Mouse (Mus musculus) heart, embryonic 14.5 days (tissue): ENCODE measurements at regions not wholly inside any gene's neighbourhood (a gene's known extent, or its start where the extent isn't known, plus 50 kb on each side); places are given as distances from the start of the nearest gene placed in this dataset.

ENCODE experiments used
- ATAC-seq: fragments of 200-750 bp; cut with Nextera tagmentation; 2 replicates; pipeline ENCODE4 v1.8.0; 2017; ENCODE audit warnings: low read depth, moderate TSS enrichment; ENCODE audit not compliant: insufficient number of reproducible peaks, insufficient read depth, low FRiP score
- H3K27ac ChIP-seq, 2 experiments: fragments of 200-500 bp in 1 of 2; fragments of 300-500 bp in 1 of 2; sonication (generic) in 1 of 2; replicated peaks in 1 of 2; 2 replicates each; pipeline ENCODE4 v1.5.1; 2012 to 2014; ENCODE audit warnings: low read depth in 2 of 2, low read length in 2 of 2, control low read depth in 1 of 2, mild to moderate bottlenecking in 1 of 2, mixed read lengths in 1 of 2; ENCODE audit not compliant: control insufficient read depth in 1 of 2, insufficient read depth in 1 of 2
- H3K27me3 ChIP-seq: fragments of 300-500 bp; sonication (generic); 2 replicates; pipeline ENCODE4 v1.6.1; 2014; ENCODE audit warnings: mild to moderate bottlenecking, low read length, control low read depth; ENCODE audit not compliant: control insufficient read depth, insufficient read depth
- H3K36me3 ChIP-seq: fragments of 300-500 bp; sonication (generic); 2 replicates; pipeline ENCODE4 v1.6.1; 2014; ENCODE audit warnings: mild to moderate bottlenecking, control low read depth, low read length, mixed read lengths; ENCODE audit not compliant: control insufficient read depth, insufficient read depth
- H3K4me1 ChIP-seq, 2 experiments: fragments of 200-500 bp in 1 of 2; fragments of 300-500 bp in 1 of 2; sonication (generic) in 1 of 2; 2 replicates each; pipeline ENCODE4 v1.6.1; 2012 to 2014; ENCODE audit warnings: low read length in 2 of 2, control low read depth in 1 of 2, mixed read lengths in 1 of 2; ENCODE audit not compliant: control insufficient read depth in 2 of 2, insufficient read depth in 2 of 2
- H3K4me2 ChIP-seq: fragments of 300-500 bp; sonication (generic); 2 replicates; pipeline ENCODE4 v1.6.1; 2014; ENCODE audit warnings: mild to moderate bottlenecking, low read length
- H3K4me3 ChIP-seq, 2 experiments: fragments of 200-500 bp in 1 of 2; fragments of 300-500 bp in 1 of 2; sonication (generic) in 1 of 2; 2 replicates each; pipeline ENCODE4 v1.5.1; 2012 to 2014; ENCODE audit warnings: low read length in 2 of 2, mild to moderate bottlenecking in 2 of 2, control low read depth in 1 of 2, low read depth in 1 of 2, moderate library complexity in 1 of 2; ENCODE audit not compliant: control insufficient read depth in 1 of 2, insufficient read depth in 1 of 2
- H3K9ac ChIP-seq: fragments of 300-500 bp; sonication (generic); 2 replicates; pipeline ENCODE4 v1.6.1; 2014; ENCODE audit warnings: mild to moderate bottlenecking, low read length
- H3K9me3 ChIP-seq: fragments of 300-500 bp; sonication (generic); 2 replicates; pipeline ENCODE4 v1.6.1; 2016; ENCODE audit warnings: low read length, control low read depth; ENCODE audit not compliant: control insufficient read depth
- WGBS: fragments of 180-500 bp; shearing (Covaris S2); extraction: QIAGEN DNeasy Blood & Tissue Kit; methylation state at CpG from one replicate; pipeline ENCODE4 v1.1.7; 2014; 5-methylcytosine and 5-hydroxymethylcytosine counted together

DNA sequence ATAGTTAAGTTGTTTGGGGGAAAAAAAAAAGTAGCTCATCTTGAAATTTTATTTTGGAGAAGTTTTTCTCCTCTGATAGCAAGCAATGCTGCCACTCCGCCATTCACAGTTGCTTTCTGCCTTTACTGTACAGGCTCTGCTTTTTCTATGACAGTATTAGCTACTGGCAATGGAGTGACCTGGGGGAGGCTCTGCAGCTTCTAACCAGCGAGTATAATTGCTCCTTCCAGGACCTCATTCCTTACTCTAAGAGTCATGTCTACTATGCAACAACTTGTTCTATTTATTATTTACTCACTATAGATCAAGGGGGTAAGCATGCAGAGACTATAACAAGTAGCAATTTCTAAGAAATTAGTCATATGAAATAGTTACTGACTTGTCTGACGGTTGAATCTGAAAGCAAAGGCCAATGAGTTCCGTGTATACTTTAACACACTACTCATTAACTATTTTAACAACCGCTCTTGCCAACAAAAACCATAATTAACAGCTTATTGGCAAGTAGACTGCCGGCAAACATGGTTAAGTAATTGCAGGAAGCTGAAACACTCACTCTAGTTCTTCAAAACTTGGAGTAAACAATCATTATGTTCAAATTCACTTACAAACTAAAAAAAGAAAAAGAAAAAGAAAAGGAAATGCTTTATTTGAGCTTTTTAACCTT is 432.9 kb upstream of the B3galt2 start:
- no peaks in the 10 kb centered on the region for H3K4me1 ChIP-seq
- H3K4me2 ChIP-seq, result no peak overlapping the region
- no peak overlapping the region for H3K27ac ChIP-seq
- 82% methylated on average over 6 of the region's 6 CpGs for WGBS
- no peak overlapping the region for H3K9ac ChIP-seq
- no peaks in the 10 kb centered on the region for H3K9me3 ChIP-seq
- no peak overlapping the region for H3K4me3 ChIP-seq
- no peaks in the 10 kb centered on the region for H3K36me3 ChIP-seq
- no peak for ATAC-seq
- H3K27me3 ChIP-seq, result no peaks in the 10 kb centered on the region

DNA sequence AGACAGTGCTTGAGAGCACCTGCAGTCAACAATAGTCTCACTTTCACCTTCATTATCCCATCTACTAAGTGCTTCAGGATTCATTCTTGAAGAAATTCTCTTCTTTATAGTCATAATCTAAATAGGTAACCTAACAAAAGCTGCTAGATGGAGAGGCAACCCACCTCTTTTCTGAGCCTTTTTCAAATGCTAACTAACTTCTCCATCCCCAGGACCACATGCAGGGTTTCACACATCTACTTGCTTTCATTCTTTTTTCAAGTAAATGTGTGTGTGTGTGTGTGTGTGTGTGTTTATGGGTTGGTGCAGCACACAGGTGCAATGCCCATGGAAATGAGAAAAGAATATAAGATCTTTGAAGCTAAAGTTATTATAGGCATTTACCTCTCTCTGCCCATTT is 423.1 kb upstream of the B3galt2 start:
- ATAC-seq, result no peak
- no peak overlapping the region for H3K9ac ChIP-seq

DNA sequence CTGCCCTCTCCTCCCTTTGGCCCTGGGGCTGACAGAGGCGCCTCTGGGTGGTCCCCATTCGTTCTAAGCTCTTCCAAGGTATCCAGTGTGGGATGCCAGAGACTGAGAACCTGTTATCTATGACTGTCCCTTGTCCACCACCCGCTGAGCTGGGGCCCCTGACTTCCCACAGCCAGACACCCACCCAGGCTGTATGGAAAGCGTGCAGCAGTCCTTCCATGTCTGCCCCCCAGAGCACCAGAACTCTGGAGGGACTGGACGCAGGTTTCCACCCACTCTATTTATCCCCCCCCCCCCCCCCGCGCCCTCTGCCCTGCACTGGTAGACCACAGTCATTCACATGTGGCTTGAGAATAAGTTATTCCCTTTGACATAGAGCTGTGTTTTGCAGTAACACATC is 408.5 kb upstream of the B3galt2 start:
- Histone ChIP-seq H3K27ac (no peak overlapping the region), H3K27me3 (no peaks in the 10 kb centered on the region), H3K4me2 (no peak overlapping the region), H3K36me3 (no peaks in the 10 kb centered on the region), H3K4me1 (no peaks in the 10 kb centered on the region), H3K4me3 (no peak overlapping the region), H3K9ac (no peak overlapping the region), H3K9me3 (no peaks in the 10 kb centered on the region)
- 75% methylated on average over 7 of the region's 7 CpGs for WGBS
- ATAC-seq, result no peak

More for the DNA sequence above, 423.1 kb upstream of the B3galt2 start:
- H3K9me3 ChIP-seq, result no peaks in the 10 kb centered on the region
- H3K4me1 ChIP-seq, result no peaks in the 10 kb centered on the region
- H3K4me3 ChIP-seq, result no peak overlapping the region
- H3K36me3 ChIP-seq, result no peaks in the 10 kb centered on the region
- H3K27me3 ChIP-seq, result no peaks in the 10 kb centered on the region
- no peak overlapping the region for H3K27ac ChIP-seq
- no peak overlapping the region for H3K4me2 ChIP-seq

DNA sequence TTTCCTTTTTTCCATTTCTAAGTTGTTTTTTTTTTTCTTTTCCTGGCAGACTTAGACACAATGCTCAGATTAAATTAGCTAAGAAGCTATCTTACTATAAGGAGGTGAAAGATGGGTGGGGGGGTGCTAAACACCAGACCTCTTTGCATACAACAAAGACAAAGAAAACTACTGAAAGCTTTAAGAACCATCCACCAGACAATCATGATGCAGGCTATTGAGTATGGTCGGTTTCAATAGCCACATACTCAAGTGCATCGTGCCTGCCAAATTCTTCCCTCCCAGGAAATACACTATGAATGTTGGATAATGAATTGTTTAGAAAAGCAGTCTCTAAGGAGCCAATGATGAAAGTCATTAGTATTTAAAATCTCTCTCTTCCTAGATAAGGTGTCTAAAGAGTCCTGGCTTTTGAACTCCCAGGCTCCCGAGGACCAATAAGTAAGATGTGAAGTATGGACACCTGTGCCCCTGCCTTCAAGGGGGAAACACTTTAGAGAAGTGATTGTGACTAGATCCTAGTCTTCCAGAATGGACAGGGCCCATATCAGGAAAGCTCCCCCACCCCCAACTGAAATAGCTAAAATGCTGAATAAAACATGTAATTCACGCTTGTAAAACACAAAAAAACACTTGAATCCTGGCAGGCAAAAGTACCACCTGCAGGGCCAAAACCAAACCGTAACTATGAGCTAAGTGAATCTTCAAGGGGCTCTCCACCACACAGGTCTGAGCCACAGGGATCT is 381.8 kb upstream of the B3galt2 start:
- Histone ChIP-seq H3K4me1 (no peaks in the 10 kb centered on the region), H3K27me3 (no peaks in the 10 kb centered on the region), H3K4me3 (no peak overlapping the region), H3K27ac (no peak overlapping the region), H3K9ac (no peak overlapping the region), H3K9me3 (no peaks in the 10 kb centered on the region), H3K4me2 (no peak overlapping the region), H3K36me3 (no peaks in the 10 kb centered on the region)
- 66% methylated on average over 5 of the region's 5 CpGs for WGBS
- ATAC-seq, result no peak

DNA sequence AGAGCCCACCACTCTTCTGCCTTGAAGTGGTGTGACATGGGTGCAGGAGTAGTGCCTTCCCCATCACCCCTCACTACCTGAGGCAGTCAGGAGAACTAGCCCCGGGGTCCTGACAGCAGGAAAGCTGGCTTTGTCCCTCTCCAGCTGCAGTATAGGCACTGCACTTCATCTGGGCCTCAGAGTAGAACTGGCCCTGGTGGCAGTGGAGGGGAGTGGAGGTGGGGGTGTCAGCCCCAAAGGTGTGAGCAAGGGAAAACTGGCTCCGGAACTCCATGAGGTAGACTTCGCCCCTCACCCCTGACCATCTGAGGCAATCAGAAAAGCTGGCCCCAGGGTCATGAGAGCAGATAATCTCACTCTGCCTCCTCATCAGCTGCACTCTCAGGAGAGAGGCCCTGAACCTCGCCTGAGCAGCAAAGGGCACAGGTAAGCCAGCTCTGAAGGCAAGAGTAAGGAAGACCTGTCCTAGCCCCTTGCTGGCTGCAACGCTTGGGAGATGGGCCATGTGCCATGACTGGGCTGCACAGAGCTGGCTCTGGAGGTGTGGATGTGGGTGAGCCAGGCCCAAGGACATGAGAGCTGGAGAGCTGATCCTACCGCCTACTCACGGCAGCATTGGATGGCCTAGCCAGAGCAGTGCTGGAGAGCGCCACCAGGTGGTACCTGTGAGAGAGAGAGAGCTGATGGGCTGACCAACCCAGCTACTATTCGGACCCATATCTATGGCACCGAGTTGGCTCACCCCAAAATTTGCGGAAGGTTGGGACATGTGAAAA is 377.0 kb upstream of the B3galt2 start:
- 66% methylated on average over 11 of the region's 11 CpGs for WGBS
- ATAC-seq, result no peak

DNA sequence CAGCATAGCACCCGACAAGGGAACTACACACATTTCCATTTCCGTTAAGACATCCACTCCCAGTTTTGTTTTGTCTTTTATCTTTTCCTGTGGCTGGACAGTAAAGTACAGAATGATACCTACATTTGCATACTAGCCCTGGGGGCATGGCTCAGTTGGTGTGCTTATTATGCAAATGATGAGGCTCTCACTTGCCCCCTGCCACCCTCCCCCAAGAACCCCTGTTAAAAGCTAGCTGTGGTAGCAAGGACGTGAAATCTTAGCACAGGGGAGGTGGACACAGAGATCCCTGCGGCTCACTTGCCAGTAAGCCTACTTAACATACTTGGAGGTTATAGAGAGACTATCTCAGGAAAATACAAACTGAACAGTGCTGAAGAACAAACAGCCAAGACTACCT is 375.2 kb upstream of the B3galt2 start:
- no peaks in the 10 kb centered on the region for H3K27me3 ChIP-seq
- H3K4me3 ChIP-seq, result no peak overlapping the region
- H3K27ac ChIP-seq, result no peak overlapping the region
- H3K36me3 ChIP-seq, result no peaks in the 10 kb centered on the region
- no peaks in the 10 kb centered on the region for H3K4me1 ChIP-seq
- H3K4me2 ChIP-seq, result no peak overlapping the region
- no peak for ATAC-seq
- 57% methylated on average over 4 of the region's 4 CpGs for WGBS
- no peak overlapping the region for H3K9ac ChIP-seq
- no peaks in the 10 kb centered on the region for H3K9me3 ChIP-seq

More for the DNA sequence above, 377.0 kb upstream of the B3galt2 start:
- Histone ChIP-seq H3K4me2 (no peak overlapping the region), H3K27me3 (no peaks in the 10 kb centered on the region), H3K9ac (no peak overlapping the region), H3K4me3 (no peak overlapping the region), H3K36me3 (no peaks in the 10 kb centered on the region), H3K4me1 (no peaks in the 10 kb centered on the region), H3K27ac (no peak overlapping the region), H3K9me3 (no peaks in the 10 kb centered on the region)

DNA sequence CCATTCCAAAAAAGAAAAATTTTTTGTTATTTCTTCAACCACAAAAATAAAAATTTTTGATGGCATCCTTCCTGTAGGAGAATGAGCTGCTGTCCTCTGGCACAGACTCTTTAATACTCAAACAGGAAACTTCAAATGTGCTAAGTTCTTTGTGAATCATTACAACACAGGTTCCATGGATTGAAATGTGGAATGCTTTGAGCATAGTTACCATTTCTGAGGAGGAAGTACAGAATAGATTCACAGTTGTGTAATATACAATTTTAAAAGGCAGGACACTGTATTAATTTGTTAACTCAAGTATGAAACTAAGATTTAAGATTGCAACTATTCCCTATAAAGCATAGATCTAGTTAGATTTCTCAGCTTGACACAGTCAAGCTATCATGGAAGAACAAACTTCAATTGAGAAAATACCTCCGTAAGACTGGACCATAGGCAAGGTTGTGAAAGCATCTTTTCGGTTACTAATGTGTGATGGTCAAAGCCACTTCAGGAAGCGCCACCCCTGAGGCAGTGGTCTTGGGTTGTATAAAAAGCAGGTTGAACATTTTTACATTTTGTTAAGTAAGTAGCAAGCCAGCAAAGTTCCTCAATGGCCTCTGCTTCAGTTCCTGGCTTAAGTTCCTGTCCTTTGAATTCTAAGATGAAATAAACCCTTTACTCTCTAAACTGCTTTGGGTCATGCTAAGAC is 354.0 kb upstream of the B3galt2 start:
- no peak for ATAC-seq
- H3K9ac ChIP-seq, result no peak overlapping the region
- H3K4me2 ChIP-seq, result no peak overlapping the region
- 86% methylated on average over 3 of the region's 3 CpGs for WGBS
- no peaks in the 10 kb centered on the region for H3K9me3 ChIP-seq
- H3K4me1 ChIP-seq, result no peaks in the 10 kb centered on the region
- no peaks in the 10 kb centered on the region for H3K36me3 ChIP-seq
- no peak overlapping the region for H3K27ac ChIP-seq
- no peaks in the 10 kb centered on the region for H3K27me3 ChIP-seq
- no peak overlapping the region for H3K4me3 ChIP-seq
